Comparison of ENCODE assay signal across 22 mouse cellular contexts in genomic region chr12:51849902-51850301, GRCm38 (mm10). TPM values are rescaled to one million over a fixed set of nuclear protein-coding genes. Genes with fewer than 3 reads are reported as not detected.
DNase-seq lines count a peak whose midpoint lies in the region; ATAC-seq lines count a peak whose summit lies in the region.
"Had no signal": no experiment of that assay in that cellular context is flagged by ENCODE, and none has a peak within 500 bp of the region (broad histone marks: within the 10 kb centered on the region; RNA-seq: fewer than 3 reads in every experiment).

No protein-coding gene starts in this region.

- peak overlapping the region; percentile 90 for H3K27ac ChIP-seq in liver, embryonic 15.5 days (replicated peaks)
- H3K27ac ChIP-seq: embryonic facial prominence, embryonic 13.5 days; forebrain, embryonic 10.5 days; gastrocnemius, adult 2 months; hindbrain, embryonic 10.5 days; hindbrain, postnatal 0 days; limb, embryonic 12.5 days; neural tube, embryonic 13.5 days had no signal

- H3K4me1 ChIP-seq in megakaryocyte, embryonic 14.5 days, result peaks cover 78% of the 10 kb centered on the region
- peaks cover 67% of the 10 kb centered on the region for H3K4me1 ChIP-seq in liver, embryonic 15.5 days (replicated peaks)
- H3K4me1 ChIP-seq: embryonic facial prominence, embryonic 13.5 days; hindbrain, embryonic 10.5 days; limb, embryonic 12.5 days; neural tube, embryonic 13.5 days had no signal

- peak overlapping the region; percentile 14 for H3K9ac ChIP-seq in liver, embryonic 15.5 days
- H3K9ac ChIP-seq: embryonic facial prominence, embryonic 13.5 days; limb, embryonic 12.5 days; lung, embryonic 14.5 days; neural tube, embryonic 13.5 days had no signal

- no peak for DNase-seq in cerebellum, adult 9-11 months
- no peak for DNase-seq in frontal cortex, postnatal 10 days (ENCODE audit: low spot score in 2 of 2)
- DNase-seq in heart, adult 8-10 months (ENCODE audit: low spot score), result no peak
- DNase-seq: adrenal gland, adult 2 months; cerebellum, postnatal 10 days; gastrocnemius, adult 2 months; heart, adult 18-20 months; kidney, adult 11 months; lung, embryonic 14.5 days; lung, postnatal 36 days; midbrain, embryonic 14.5 days; right cerebral cortex, postnatal 14 days had no signal

- no peak for ATAC-seq in megakaryocyte, adult 5-6 weeks (ENCODE audit: poor library complexity, severe bottlenecking)
- peak; percentile 51 for ATAC-seq in granulocyte monocyte progenitor cell, adult 5-6 weeks (replicated peaks; ENCODE audit: poor library complexity, severe bottlenecking)
- peak; percentile 13 for ATAC-seq in liver, embryonic 15.5 days (ENCODE audit: insufficient read depth)
- ATAC-seq: hindbrain, postnatal 0 days had no signal

- no peaks in the 10 kb centered on the region for H3K27me3 ChIP-seq in megakaryocyte, embryonic 14.5 days (replicated peaks)
- no peaks in the 10 kb centered on the region for H3K27me3 ChIP-seq in liver, embryonic 15.5 days
- H3K27me3 ChIP-seq: embryonic facial prominence, embryonic 13.5 days; limb, embryonic 12.5 days; neural tube, embryonic 13.5 days had no signal

- peak overlapping the region; percentile 33 for H3K4me3 ChIP-seq in megakaryocyte, embryonic 14.5 days (replicated peaks)
- H3K4me3 ChIP-seq in liver, embryonic 15.5 days (replicated peaks), result peak overlapping the region; percentile 12
- H3K4me3 ChIP-seq: embryonic facial prominence, embryonic 13.5 days; forebrain, embryonic 10.5 days; gastrocnemius, adult 2 months; hindbrain, embryonic 10.5 days; limb, embryonic 12.5 days; neural tube, embryonic 13.5 days had no signal

- peaks cover 5% of the 10 kb centered on the region for H3K36me3 ChIP-seq in megakaryocyte, embryonic 14.5 days (replicated peaks; ENCODE audit: low read length)
- no peaks in the 10 kb centered on the region for H3K36me3 ChIP-seq in liver, embryonic 15.5 days (replicated peaks)
- H3K36me3 ChIP-seq: embryonic facial prominence, embryonic 13.5 days; forebrain, embryonic 10.5 days; hindbrain, embryonic 10.5 days; limb, embryonic 12.5 days; neural tube, embryonic 13.5 days had no signal

- no peaks in the 10 kb centered on the region for H3K9me3 ChIP-seq in megakaryocyte, embryonic 14.5 days
- H3K9me3 ChIP-seq in liver, embryonic 15.5 days (replicated peaks), result no peaks in the 10 kb centered on the region
- H3K9me3 ChIP-seq: embryonic facial prominence, embryonic 13.5 days; forebrain, embryonic 10.5 days; hindbrain, embryonic 10.5 days; limb, embryonic 12.5 days had no signal

- 6% methylated on average over 2 of the region's 2 CpGs for WGBS in liver, embryonic 15.5 days (ENCODE audit: insufficient replicate concordance)

- peak overlapping the region; percentile 54 for H3K4me2 ChIP-seq in liver, embryonic 15.5 days
- H3K4me2 ChIP-seq: embryonic facial prominence, embryonic 13.5 days; limb, embryonic 12.5 days; lung, embryonic 14.5 days; neural tube, embryonic 13.5 days had no signal

RNA-seq across cellular contexts. Expression of gene Hectd1, which starts 20.6 kb away (rescaled TPM):
- 0.77 and 2.0 TPM in 2 replicates for polyA plus RNA-seq in megakaryocyte, embryonic 14.5 days (2012; ENCODE audit: insufficient read depth, low replicate concordance)
- 47.5 and 49.2 TPM in 2 replicates for total RNA-seq in megakaryocyte, adult 5-6 weeks (2015)
- 89.7 and 96.1 TPM in 2 replicates for total RNA-seq in megakaryocyte, adult 5-6 weeks (2017)
- 51.0 and 52.9 TPM in 2 replicates for total RNA-seq in granulocyte monocyte progenitor cell, adult 5-6 weeks (2014; fragmentation: Nextera tagmentation)
- 89.7 and 96.3 TPM in 2 replicates for total RNA-seq in granulocyte monocyte progenitor cell, adult 5-6 weeks (2017)
- 24.0 and 29.4 TPM in 2 replicates for polyA plus RNA-seq in liver, embryonic 15.5 days (2015; fragmentation: Nextera tagmentation; extraction: Ambion mirVana)
- 10 to 100 TPM; 77.7 to 80.2 (median 79.4) TPM for total RNA-seq in heart, adult 8-10 months (2022)
